Mouse (Mus musculus) embryonic facial prominence, embryonic 14.5 days (tissue): ENCODE measurements around the gene Dlx6. TPM values are rescaled to one million over a fixed set of nuclear protein-coding genes. Genes with fewer than 3 reads are reported as not detected.

Experiments
- ATAC-seq: fragments of 200-750 bp; cut with Nextera tagmentation; 2 replicates; pipeline ENCODE4 v1.8.0; 2017; ENCODE audit warnings: low read depth, moderate number of reproducible peaks, moderate TSS enrichment
- DNase-seq: peaks from one replicate; pipeline ENCODE4 v3.0.0-alpha.2; 2015; ENCODE audit warnings: low spot score
- H3K27ac ChIP-seq: fragments of 300-500 bp; sonication (generic); replicated peaks from 2 replicates; pipeline ENCODE4 v1.5.1; 2014; ENCODE audit warnings: low read depth, mild to moderate bottlenecking, low read length, moderate library complexity
- H3K27me3 ChIP-seq: fragments of 300-500 bp; sonication (generic); replicated peaks from 2 replicates; pipeline ENCODE4 v1.6.1; 2014; ENCODE audit warnings: low read length; ENCODE audit not compliant: control insufficient read depth, insufficient read depth
- H3K36me3 ChIP-seq: fragments of 300-500 bp; sonication (generic); 2 replicates; pipeline ENCODE4 v1.6.1; 2014; ENCODE audit warnings: low read length, mixed read lengths; ENCODE audit not compliant: control insufficient read depth, insufficient read depth
- H3K4me1 ChIP-seq: fragments of 300-500 bp; sonication (generic); 2 replicates; pipeline ENCODE4 v1.6.1; 2014; ENCODE audit warnings: antibody characterized with exemption, low read length; ENCODE audit not compliant: control insufficient read depth, insufficient read depth
- H3K4me2 ChIP-seq: fragments of 300-500 bp; sonication (generic); 2 replicates; pipeline ENCODE4 v1.6.1; 2014; ENCODE audit warnings: low read depth, mild to moderate bottlenecking, low read length, moderate library complexity, mixed read lengths
- H3K4me3 ChIP-seq: fragments of 300-500 bp; sonication (generic); 2 replicates; pipeline ENCODE4 v1.5.1; 2014; ENCODE audit warnings: low read depth, mild to moderate bottlenecking, low read length
- H3K9ac ChIP-seq: fragments of 300-500 bp; sonication (generic); 2 replicates; pipeline ENCODE4 v1.6.1; 2014; ENCODE audit warnings: low read depth, mild to moderate bottlenecking, low read length, moderate library complexity, mixed read lengths
- H3K9me3 ChIP-seq: fragments of 300-500 bp; sonication (generic); 2 replicates; pipeline ENCODE4 v1.6.1; 2016; ENCODE audit warnings: low read length; ENCODE audit not compliant: control insufficient read depth
- WGBS: fragments of 180-500 bp; shearing (Covaris S2); extraction: QIAGEN DNeasy Blood & Tissue Kit; methylation state at CpG from one replicate; pipeline ENCODE4 v1.1.7; 2014; 5-methylcytosine and 5-hydroxymethylcytosine counted together
- polyA plus RNA-seq: library from polyadenylated mRNA; unstranded; fragments of >200 nt; fragmentation: Nextera tagmentation; extraction: Ambion mirVana; gene quantifications from 2 replicates; pipeline ENCODE4 v1.2.1, GENCODE M21; 2014

Dlx6 gene
- polyA plus RNA-seq, 1 experiment from 2014 or later, result 2.8 TPM

DNA sequence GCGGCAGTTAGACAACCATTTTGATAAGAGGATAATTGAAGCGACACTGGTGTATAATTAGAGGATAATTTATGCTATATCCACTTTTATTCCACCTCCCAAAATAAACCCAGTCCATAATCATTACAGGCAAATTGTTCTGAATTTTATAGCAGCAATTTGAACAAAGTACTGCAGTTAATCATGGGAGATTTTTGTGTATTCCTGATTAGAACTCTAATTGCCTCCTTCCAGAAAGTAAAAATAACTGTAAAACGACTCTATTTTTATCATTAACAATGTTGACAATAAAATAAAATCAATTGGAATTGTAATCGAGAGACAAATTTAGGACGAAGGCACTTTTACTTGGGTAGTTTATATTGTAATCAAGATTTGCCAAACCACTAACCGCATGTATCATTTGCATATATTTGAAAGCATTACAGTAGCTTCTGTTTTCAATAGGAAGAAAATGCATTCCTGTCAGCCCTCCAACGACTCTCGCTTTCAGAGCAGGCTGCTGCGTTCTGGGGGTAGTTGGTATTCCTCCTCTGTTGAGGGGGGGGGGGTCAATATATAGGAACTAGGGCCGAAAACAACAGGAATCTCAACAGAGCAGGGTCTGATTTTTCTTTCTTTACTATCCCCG lies 1.2 kb upstream of the Dlx6 start:
- Histone ChIP-seq H3K4me2 (peak overlapping the region; percentile 72), H3K27ac (peak overlapping the region; percentile 61), H3K4me3 (peak overlapping the region; percentile 54), H3K4me1 (peaks cover 10% of the 10 kb centered on the region; the same call in 1 of the 2 replicates), H3K27me3 (peaks cover 97% of the 10 kb centered on the region), H3K9ac (peak overlapping the region; percentile 82; the same call in 1 of the 2 replicates), H3K9me3 (no peaks in the 10 kb centered on the region), H3K36me3 (no peaks in the 10 kb centered on the region)
- no peak for ATAC-seq
- 3% methylated on average over 11 of the region's 11 CpGs for WGBS
- DNase-seq, result peak; percentile 75

DNA sequence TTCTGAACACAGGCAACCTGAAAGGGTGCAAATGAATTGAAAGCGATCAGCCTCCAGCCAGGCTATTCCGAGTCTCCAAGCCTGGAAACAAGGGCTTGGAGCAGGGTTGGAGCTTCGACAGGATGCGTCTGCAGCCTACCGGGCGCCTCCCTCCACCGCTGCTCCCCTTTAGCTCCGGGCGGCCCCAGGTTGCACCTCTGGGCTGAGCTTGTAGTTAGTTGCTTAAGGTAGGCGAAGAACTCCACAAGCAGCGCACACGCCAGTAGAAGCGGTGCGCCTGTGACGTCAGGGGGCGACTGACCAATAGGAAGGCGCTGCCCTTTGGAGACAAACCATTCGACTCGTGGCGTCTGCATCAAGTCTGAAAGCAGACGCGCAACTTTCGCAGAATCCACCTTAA lies 523 bp upstream of the Dlx6 start:
- H3K27ac ChIP-seq, result peak overlapping the region; percentile 91
- H3K4me2 ChIP-seq, result peak overlapping the region; percentile 72
- no peaks in the 10 kb centered on the region for H3K36me3 ChIP-seq
- under 1% methylated on average over 23 of the region's 23 CpGs for WGBS
- peaks cover 95% of the 10 kb centered on the region for H3K27me3 ChIP-seq
- ATAC-seq, result peak; percentile 87
- DNase-seq, result peak; percentile 96
- H3K9me3 ChIP-seq, result no peaks in the 10 kb centered on the region
- H3K4me1 ChIP-seq, result peaks cover 10% of the 10 kb centered on the region; the same call in 1 of the 2 replicates
- H3K4me3 ChIP-seq, result peak overlapping the region; percentile 54
- H3K9ac ChIP-seq, result peak overlapping the region; percentile 82

DNA sequence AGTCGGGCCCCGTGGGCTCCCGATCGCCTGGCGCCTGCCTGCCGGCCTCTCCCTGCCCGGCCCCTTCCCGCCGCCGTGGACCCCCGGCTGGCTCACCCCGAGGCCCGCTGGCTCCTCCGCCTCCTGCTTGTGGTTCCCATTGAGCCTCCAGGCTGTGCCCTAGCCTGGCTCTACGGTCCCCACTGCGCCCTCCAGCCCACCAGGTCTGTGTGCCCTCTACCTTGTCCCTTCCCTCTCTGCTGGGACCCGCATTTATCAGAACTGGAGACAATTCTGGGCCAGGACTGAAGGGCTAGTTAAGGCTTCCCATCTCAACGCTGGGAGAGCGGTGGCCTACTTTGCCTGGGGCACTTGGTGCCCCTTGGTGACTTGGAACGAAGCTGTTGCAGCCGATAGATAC lies 821 bp downstream of the Dlx6 start:
- H3K9me3 ChIP-seq, result no peaks in the 10 kb centered on the region
- peak overlapping the region; percentile 91 for H3K27ac ChIP-seq
- ATAC-seq, result peak; percentile 5; the same call in 1 of the 2 replicates
- WGBS, result 2% methylated on average over 10 of the region's 21 CpGs
- peak overlapping the region; percentile 54 for H3K4me3 ChIP-seq
- no peak for DNase-seq
- peaks cover 10% of the 10 kb centered on the region; the same call in 1 of the 2 replicates for H3K4me1 ChIP-seq
- no peaks in the 10 kb centered on the region for H3K36me3 ChIP-seq
- H3K9ac ChIP-seq, result peak overlapping the region; percentile 82
- peaks cover 90% of the 10 kb centered on the region for H3K27me3 ChIP-seq
- peak overlapping the region; percentile 72 for H3K4me2 ChIP-seq

DNA sequence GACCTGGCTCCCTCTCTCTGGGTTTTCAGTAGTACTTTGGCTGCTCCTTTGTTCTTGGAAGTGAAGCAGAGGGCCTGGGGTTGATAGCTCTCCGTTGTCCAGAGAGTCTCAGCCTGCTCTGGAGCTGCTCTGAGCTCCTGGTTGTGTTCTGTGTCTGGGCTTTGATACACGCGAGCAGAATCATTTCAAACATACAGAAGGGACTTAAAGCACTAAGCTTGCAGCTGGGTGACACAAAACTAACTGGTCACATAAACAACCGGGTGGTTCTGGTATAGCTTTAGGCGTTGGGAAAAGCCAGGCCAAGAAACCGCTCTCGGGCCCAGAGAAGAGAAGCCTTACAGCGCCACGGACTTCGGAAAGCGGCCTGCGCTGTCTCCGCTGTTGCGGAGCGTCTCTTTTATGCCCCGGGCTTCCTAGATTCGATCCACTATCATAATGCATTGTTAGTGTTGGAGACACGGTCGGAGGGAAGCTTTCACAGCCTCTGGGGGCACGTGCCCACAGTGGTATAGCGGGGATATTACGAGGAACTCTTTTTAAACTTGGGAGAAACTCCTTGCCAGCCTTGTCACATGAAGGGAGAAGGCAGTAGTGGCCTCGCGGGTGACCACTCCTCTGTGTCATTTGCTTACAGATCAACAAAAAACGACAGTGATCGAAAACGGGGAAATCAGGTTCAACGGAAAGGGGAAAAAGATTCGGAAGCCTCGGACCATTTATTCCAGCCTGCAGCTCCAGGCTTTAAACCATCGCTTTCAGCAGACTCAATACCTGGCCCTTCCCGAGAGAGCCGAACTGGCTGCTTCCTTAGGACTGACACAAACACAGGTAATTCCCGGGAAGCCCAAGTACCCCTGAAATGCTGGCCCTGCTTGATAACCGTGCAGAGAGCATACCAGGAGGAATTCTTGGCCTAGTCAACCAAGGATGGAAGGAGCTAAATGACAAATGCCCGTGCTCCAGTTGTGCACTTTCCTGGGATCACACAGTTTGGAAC lies 1.6 kb downstream of the Dlx6 start:
- no peak for ATAC-seq
- WGBS, result 9% methylated on average over 36 of the region's 36 CpGs
- Histone ChIP-seq H3K4me3 (peak overlapping the region; percentile 54), H3K4me2 (peak overlapping the region; percentile 72), H3K9me3 (no peaks in the 10 kb centered on the region), H3K27me3 (peaks cover 90% of the 10 kb centered on the region), H3K36me3 (no peaks in the 10 kb centered on the region), H3K9ac (peak overlapping the region; percentile 82), H3K27ac (peak overlapping the region; percentile 91), H3K4me1 (peaks cover 10% of the 10 kb centered on the region; the same call in 1 of the 2 replicates)
- DNase-seq, result no peak

DNA sequence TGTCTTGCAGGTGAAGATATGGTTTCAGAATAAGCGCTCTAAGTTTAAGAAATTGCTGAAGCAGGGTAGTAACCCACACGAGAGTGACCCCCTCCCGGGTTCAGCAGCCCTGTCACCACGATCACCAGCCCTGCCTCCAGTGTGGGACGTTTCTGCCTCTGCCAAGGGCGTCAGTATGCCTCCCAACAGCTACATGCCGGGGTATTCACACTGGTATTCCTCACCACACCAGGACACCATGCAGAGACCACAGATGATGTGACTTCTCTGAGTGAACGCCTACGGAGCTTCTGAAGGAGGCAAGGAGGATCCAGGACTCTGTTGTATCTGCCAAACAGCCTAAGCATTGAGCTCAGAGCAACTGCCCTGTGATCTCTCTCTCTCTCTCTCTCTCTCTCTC lies 3.9 kb downstream of the Dlx6 start:
- H3K4me2 ChIP-seq, result peak overlapping the region; percentile 72
- H3K36me3 ChIP-seq, result no peaks in the 10 kb centered on the region
- no peaks in the 10 kb centered on the region for H3K9me3 ChIP-seq
- H3K4me3 ChIP-seq, result peak overlapping the region; percentile 10
- H3K27ac ChIP-seq, result 0 out of 2 replicates have a peak overlapping the region, but pooled peaks have one; percentile 18
- 0 out of 2 replicates have a peak overlapping the region, but pooled peaks have one; percentile 5 for H3K9ac ChIP-seq
- ATAC-seq (no peak), DNase-seq (no peak)
- 20% methylated on average over 9 of the region's 9 CpGs for WGBS
- H3K27me3 ChIP-seq, result peaks cover 91% of the 10 kb centered on the region
- peaks cover 10% of the 10 kb centered on the region; the same call in 1 of the 2 replicates for H3K4me1 ChIP-seq

DNA sequence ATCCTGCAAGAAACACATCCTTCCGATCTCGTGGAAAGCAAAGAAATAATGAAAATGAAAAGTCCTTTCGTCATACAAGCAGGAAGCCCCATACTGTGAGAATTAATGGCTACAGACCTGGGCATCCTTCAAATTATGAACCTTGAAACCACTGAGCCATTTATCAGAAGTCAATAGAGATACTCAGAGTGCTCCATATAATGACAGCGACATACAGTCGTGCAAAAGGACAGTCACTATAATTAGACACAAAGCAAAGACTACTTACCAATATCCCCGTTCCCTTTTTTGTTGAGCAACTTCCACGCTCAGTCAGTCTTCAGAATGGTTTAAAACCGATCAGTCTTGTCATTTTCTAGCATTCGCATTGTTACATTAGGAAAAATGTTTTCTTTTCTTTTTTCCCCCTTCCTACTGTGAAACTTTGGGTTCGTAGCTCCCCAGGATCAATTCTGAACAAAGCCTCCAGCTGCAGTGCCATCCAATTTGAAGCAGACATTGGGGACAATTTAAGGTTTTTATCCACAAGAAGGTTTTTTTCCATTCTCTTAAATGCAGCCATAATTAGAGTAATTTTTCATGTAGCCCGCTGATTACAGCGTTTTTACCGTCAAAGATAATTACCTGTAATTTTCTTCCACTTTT lies 6.0 kb downstream of the Dlx6 start:
- no peaks in the 10 kb centered on the region for H3K9me3 ChIP-seq
- peaks cover 91% of the 10 kb centered on the region for H3K27me3 ChIP-seq
- 0 out of 2 replicates have a peak overlapping the region, but pooled peaks have one; percentile 2 for H3K4me3 ChIP-seq
- peak overlapping the region; percentile 25; the same call in 1 of the 2 replicates for H3K4me2 ChIP-seq
- ATAC-seq (no peak), DNase-seq (no peak)
- H3K9ac ChIP-seq, result no peak overlapping the region
- H3K4me1 ChIP-seq, result no peaks in the 10 kb centered on the region
- H3K36me3 ChIP-seq, result no peaks in the 10 kb centered on the region
- 23% methylated on average over 13 of the region's 13 CpGs for WGBS
- peak overlapping the region; percentile 28; the same call in 1 of the 2 replicates for H3K27ac ChIP-seq

DNA sequence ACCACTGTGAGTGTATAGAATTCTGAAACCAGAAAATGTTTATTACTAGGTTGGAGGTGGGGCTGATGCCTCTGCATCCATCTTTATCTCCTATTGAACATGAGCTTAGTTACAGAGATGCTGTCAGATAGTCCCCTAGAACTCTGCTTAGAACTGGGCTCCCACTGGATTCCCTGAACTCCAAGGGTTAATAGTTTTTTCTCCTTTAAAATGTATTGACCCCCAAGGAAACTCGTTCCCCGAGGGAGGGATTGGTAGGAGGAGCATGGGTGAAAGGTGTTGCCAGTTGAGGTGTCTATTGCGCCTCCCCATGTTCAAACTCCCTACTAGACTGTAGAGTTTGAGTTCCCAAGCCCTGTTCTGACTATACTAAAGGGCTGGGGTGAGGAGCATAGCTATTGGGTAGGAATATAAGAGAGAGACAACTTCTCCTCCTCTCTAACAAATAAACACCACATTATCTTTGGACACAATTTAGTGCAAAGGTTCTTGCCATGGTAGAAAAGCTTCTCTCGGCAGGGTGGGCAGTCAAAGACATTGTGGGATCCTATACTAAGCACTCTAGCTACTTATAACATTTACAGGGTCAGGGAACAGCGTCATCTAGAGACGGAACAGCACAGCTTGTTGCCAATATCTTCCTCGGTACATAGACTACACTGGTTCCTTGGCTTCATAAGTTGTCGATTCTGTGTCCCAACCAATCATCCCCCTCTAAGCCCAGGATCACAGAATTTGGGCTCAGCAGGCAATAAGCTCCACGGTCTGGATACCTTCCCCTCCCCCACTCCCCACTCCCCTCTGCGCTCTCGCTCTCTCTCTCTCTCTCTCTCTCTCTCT lies 7.0 kb downstream of the Dlx6 start:
- Histone ChIP-seq H3K27me3 (peaks cover 92% of the 10 kb centered on the region), H3K4me2 (peak overlapping the region; percentile 25), H3K9me3 (no peaks in the 10 kb centered on the region), H3K4me1 (no peaks in the 10 kb centered on the region), H3K4me3 (no peak overlapping the region), H3K36me3 (no peaks in the 10 kb centered on the region), H3K9ac (no peak overlapping the region), H3K27ac (peak overlapping the region; percentile 50; the same call in 1 of the 2 replicates)
- 3% methylated on average over 9 of the region's 11 CpGs for WGBS
- no peak for DNase-seq
- peak; percentile 36; the same call in 1 of the 2 replicates for ATAC-seq
